Mouse (Mus musculus): Measurements from ENCODE around the gene Mpig6b.

Gene Mpig6b

DNA sequence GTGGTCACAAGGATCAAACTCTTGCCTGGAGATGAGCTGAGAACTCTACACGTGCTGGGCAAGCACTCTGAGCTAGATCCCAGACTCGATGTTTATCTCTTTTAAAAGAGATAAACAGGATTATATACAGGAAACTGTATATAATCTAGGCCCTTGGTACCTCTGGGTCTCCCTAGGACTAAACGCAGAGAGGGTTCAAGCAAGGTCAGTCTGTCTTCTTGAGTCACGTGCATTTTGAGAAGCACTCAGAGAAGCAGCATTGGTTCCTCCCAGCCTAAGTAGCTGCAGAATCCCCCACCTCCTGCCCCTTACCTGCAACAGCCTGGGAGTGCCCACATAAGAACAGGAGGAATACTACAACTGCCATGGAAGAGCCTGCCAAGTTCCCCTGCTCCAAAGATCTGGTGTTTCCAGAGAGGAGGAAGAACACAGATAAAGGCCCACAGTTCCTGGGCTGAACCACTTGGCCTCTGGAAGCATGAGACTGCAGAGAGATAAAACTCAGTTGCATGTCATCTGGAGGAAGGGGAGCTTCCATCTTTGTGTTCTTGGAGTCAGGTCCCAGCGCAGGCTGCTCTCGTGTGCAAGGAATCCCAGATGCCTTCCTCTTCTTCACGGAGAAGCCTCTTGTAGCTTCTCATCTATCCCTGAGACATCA, 19.4 kb upstream of the Mpig6b start, which contains the start of gene Ly6g6f:
Gene Ly6g6f (minus strand): TSS at position 403 of the 658 bp plus-strand sequence.
- no peak for DNase-seq (ENCODE audit: low spot score)

DNA sequence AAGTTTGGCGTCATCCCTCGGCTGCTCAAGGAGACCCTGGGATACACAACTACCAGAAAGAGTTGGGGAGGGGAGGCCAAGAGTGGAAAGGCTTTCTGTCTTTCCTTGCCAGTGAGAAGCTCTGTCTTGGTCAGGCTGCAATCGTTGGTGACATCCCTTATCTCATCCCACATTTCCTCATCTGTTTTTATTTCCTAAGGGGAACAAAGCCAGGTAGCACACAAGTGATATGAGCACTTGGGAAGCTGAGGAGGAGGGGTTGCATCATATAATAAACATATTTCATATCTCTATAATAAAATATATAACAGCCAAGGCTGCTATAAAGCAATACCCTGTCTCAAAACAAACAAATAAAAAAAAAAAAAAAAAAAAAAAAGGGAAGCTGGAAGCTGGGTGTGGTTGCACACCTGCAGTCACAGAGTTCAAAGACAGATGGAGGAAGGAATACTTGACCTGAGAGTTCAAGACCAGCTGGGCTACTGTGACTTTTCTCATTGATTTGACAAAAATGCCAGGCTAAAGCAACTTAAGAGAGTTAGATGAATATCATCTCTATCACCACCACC, 18.0 kb upstream of the Mpig6b start:
- DNase-seq (ENCODE audit: low spot score): no peak

DNA sequence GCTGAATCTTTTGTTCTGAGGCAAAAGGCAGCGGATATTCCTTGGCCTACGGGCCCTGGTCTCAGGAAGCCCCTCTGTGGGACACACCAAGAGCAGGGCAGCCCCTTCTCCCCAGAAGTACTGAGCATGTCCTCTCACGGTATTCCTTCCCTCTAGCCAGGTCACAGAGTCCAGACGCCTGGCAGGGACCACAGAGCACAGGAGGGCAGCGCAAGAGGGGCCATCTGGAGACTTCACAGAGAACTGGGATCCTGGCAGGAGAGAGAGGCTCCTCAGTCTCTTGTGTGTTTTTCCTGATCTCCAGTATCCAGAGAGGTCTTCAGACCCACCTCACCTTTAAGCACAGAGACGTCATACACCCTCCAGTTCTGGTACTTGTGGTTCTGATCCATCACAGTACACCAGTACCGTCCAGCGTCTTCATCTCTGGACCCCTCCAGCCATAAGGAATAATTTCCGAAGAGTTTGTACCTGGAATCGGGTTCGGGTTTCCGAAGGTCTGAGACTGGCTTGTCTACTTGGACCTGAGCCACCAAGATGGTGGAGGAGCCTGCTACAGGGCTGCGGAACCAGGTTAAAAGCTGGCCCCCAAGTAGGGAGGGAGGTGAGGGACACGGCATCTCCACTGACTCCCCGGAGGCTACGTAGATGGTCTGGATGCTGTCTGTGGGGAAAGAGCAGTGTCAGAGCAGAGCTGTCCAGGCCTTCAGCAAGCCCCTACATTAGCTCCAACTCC, 17.0 kb upstream of the Mpig6b start:
- DNase-seq (ENCODE audit: low spot score): no peak

DNA sequence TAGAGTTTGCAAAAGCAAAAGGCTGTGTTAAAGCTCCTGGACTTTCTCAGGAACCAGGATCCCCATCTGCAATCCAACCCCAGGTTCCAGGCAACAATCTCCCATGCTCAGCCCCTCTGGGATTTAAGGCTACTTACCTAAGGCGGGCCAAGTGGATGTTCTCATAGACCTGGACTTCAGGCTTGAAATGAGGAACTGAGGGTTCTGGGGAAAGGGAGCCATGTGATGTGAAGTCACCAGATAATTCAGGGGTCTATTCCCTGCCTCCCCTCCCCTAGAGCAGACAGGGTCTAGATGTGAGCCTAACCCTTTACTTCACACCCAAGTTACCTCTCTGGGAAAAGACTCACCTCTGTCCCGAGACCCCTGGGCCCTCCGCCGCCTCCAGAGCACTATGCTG, 14.7 kb upstream of the Mpig6b start:
- DNase-seq (ENCODE audit: low spot score): no peak

DNA sequence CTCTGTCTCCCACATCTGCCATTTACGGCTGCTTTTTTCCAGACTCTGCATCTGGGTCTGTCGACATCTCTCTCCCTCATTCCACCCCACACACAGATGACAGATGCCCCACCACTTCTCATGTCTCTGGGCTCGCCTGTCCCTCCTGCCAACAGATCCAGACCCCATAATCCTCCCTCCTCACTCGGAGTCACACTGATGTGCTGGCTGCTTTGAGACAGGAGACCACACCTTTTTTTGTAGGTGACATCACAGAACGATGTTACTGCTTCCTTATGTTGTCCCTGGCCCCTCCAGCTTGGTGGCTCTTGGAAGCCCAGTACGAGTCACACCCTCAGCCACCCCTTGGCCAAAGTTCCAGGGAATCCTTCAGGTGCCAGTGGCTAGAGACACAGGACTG, 14.3 kb upstream of the Mpig6b start:
- DNase-seq (ENCODE audit: low spot score): no peak

DNA sequence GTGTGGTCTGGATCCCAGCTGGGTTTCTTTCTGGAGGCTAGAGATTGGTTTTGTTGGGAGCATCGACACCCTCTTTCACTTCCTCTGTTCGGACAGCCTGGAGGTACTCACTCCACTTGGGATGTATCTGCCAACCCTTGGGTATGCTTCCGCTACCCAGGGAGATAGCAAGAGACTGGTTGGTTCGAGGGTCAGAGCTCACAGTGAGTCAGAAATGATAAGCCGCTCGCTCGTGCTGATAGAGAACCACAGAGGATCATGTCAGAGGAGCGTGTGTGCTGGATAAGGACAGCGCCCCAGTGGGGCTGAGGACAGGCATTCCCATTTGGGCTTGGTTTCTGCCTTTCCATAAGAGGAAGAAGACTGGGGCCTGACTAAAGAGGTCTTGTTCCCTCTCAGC, 13.8 kb upstream of the Mpig6b start:
- no peak for DNase-seq (ENCODE audit: low spot score)

DNA sequence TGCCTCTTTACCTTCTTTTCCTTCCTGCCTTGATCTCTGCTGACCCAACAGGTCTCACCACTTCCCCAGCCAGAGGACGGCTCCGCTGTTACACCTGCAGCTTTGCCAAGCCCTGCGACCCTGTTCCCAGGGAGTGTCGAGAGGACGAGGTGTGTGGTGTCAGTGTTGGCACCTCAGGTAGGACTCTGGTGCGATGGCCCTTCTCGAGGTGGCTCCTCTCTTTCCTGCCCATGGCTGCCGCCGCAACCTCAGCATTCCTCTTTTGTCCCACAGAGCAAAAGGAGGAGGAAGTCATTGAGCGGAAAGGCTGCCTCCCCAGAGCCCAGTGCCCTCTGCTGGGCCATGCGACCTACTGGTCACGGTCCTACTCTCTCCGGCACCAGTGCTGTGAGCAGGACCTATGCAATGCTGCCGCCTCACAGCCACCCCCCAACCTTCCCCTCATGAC, 11.8 kb upstream of the Mpig6b start, which contains the start of gene Ly6g6d:
Gene Ly6g6d (minus strand): TSS at position 280 of the 448 bp plus-strand sequence.
- DNase-seq (ENCODE audit: low spot score): no peak

DNA sequence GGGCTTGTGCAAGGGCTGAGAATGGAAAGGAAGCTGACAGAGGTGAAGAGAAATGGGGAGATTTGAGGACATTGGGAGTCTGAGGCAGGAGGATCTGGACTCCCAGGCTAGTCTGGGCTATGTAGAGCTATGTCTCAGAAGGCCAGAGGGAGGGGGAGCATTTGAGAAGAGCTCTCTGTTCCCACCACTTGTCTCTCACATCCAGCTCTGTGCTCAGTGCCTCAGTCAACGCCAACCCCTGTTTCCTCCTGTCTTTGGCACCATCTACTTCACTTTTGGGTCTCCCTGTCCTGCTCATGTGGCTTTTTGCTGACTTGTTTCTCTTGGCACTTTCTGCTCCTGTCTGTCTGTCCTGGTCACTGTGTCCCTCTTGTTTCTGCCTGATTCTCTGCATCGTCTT, 11.3 kb upstream of the Mpig6b start:
- DNase-seq (ENCODE audit: low spot score): no peak

DNA sequence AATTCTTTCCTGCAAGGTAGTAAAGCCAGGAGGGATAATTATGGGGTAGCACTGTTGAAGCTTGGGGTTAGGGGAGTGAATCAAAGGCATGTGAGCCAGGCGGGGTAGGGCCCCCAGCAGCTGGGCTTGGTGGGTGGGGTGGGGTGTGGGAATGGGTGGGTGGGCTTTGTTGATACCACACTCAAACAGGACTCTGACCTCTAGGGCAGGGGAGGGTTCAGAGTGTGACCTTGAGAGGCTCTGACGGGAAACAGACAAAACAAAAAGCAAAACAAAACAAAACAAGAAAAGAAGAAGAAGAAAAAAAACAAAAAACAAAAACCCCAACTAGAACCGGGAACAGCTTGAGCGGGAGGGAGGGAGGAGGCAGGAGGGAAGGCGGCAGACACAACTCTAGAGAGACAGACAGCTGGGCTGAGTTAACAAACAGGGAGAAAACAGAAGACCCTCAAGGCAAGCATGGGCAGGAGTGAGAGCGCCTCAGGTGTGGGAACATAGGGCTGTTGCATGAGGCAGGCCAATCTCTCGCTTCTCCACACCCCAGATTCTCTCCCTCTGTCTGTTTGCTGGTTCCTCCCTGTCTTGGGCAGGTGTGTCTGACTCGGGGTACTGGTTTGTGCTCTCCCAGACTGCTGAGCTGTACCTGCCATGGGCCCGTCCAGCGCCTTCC, 10.7 kb upstream of the Mpig6b start, which contains the start of gene Ly6g6e:
Gene Ly6g6e (plus strand): TSS at position 396 of the 670 bp plus-strand sequence.
- DNase-seq (ENCODE audit: low spot score): no peak

DNA sequence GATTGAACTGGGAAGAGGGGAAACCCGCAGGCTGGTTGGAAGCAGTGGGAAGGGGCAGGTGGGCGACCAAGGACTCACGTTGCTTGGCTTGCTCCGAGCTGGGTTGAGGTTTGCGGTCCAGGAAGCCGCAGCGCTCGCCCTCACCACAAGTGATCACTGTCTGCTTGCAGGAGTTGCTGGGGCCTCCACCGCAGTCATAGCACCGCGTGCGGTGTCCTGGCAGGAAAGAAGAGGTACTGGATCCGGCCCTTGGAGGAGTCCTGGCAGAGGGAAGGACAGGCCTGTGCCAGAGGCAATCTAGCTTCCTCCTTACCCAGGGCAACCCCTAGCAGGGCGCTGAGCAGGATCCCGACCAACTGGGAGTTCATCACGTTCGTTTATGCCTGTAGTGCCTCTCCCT, 8.1 kb upstream of the Mpig6b start:
- no peak for DNase-seq (ENCODE audit: low spot score)

DNA sequence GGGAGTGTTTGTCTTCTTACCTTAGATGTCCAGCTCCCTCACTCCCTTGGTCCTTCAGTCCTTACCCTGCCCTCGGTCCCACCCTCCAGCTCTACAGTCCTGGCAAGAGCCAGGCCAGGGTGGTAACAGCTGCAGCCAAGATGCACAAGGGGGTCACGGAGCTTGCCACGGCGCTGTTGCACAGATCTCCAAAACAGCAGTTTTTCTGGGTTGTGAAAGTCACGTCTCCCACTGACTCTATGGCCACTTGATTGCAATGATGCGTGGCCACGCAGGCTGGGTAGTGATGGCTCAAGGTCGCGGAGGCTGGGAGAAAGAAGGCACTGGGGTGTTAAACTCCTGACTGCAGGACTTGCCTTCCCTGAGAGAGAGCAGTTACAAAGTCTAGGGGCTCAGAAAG, 5.5 kb upstream of the Mpig6b start:
- DNase-seq (ENCODE audit: low spot score): no peak

DNA sequence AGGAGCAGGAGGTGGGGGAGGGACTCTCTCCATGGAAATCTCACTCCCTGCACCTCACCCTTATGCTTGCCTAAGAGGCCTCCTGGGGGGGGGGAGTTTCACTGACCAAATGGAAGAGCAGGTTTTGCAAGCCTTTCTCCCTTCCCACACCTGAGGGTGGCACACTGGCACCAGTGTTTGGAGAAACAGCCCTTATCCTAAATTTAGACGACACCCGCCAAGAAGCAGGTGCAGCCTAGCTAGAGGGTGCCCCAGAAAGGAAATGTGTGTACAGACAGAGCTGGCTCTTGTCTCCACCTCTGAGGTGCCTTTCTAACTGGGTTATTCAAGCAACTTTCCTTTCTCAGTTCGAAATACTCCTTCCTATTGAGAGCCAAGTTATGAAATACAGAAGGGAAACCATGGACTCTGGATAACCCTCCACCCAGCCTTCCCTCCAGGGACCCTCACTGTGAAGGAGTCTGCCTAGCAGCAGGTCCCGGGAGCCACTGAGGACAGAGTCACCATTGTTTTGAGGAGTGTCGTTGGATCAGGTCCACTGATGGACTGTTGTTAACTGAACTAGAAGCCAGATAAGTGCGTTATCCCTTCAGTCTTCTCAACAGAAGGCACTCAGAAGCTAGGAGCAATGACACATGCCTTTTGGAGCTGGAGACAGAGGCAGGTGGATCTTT, 4.7 kb upstream of the Mpig6b start:
- no peak for DNase-seq (ENCODE audit: low spot score)

DNA sequence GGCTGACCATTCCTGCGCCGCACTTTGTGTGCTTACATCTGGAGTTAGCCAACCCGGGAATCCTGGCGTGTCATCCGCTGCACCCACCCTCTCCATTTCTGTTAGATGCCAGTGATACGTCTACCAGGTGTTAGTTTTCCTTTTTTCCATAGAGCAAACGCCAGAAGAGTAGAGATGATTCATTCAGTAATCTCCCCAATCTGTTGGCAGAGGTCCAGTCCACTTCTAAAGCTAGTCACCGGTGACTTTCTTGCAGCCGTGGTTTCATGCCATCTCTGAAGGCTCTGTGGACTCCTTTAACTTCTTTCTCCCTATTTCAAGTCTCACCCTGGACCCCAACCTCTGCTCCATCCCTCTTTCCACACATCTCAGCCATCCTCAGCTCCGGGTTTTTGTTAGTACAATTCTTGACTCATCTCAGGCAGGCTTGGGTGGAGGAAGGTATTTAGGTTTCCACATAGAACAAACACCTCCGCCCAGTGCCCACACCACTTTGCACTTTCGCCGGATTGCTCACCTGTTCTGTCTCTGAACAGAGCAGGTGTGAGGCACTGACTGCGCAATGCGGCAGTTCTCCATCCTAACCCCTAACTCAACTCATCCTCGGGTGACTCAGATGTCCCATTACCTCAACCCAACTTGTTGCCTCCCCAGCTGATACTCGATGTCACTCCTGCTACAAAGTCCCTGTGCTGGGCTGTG, 2.4 kb upstream of the Mpig6b start:
- no peak for DNase-seq (ENCODE audit: low spot score)

DNA sequence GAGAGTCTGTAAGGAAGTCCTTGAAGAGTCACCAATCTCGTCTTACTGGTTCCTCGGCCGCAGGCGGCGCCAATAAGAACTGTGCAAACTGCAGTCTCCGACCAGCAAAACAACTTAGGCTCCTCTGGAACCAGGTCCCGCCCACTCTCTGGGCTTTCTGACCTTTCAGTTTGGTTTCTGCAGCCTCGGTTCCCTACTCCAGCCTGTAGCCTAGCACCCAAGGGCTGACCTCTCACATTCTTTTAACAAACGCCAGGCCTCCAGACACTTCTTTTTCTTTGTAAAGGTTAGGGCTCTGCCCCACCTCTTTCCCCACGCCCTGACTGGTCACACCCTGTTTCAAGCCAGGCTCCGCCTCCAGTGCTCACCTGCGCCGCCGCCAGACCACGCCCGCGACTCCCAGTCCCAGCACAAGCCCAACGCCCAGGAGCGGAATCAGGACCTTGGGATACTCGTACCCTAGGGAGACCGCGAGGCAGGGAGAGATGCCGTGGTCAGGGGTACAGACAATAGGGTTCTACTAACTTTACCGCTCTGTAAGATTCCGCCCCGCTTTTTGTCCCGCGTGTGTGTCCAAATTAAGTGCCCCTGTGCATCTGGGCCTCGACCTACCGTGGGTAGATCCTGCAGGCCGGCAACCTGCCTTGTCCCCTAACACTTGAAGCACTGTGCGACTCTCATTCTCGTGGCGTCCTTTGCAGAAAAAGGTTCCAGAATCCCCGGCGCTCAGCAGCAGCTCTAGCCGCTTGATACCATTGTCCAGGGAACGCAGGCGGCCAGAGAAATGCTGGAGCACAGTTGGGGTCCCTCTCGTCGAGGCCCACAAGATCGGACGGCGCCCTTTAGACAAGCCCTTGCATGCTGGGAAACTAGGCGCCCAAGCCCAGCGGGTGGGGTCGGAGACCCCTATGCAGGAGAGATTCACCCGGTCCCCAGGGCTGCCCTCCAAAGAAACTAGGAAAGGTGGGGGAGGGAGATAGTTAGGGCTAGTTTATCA, 735 bp downstream of the Mpig6b start, which contains the start of gene Ly6g6c:
Gene Ly6g6c (plus strand): TSS at position 438 of the 997 bp plus-strand sequence.
- DNase-seq (ENCODE audit: low spot score): no peak

DNA sequence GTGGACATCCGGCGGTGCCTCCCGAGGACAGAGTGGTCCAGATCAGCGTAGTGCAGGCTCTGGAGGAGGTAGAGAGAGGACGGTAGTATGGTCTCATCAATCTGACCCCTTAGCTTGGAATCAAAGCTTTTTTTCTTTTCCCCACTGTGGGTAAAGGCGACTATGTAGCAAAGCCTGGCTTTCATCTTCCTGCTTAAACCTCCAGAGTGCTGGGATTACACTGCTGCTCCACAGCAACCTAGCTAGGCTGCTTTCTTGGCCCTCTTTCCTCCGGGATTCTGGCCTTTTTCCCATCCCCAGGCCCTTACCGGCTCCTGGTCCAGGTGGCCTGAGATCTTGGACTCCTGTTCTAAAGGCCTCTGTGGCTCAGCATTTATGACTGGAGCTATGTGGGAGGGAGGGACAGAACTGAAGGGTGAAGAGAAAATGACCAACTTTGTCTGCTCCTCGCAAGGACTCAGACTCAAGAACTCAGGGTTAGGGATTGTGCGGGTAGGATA, 1.6 kb downstream of the Mpig6b start:
- DNase-seq (ENCODE audit: low spot score): no peak

DNA sequence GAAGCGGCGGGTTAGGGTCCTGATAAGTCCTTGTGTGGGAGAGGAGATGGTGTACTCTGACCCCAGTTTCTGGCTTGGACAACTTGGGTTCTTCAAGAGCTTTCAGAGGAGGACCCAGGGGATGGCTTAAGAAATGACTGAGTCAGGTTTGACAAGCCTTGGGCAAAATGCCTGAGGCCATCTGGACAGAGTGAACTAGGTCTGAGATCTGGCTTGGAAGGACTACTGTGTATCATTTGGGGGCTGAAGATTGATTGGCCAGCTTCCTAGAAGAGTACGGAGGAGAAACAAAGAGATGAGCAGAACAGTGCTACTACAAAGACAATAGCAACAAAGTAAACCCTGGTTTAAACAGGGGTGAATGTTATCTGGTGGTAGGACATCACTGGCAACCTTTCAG, 2.5 kb downstream of the Mpig6b start:
- no peak for DNase-seq (ENCODE audit: low spot score)

DNA sequence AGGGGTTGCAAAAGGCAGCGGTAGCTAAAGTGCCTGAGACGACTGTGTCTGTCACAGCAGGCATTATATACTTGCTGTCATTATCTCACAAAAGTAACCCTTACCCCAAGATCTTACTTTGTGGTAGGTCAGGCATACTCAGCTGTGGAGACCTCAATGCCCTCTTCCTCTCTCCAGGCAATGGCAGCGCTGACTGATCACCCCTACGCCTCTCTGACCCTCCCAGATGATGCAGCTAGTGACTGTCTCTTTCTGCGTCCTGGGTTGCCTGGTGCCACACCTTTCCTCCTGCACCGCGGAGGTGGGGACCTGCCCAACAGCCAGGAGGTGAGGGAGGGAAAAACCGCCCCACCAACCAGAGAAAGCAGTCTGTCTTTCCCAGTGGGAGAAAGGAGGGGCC, 4.7 kb downstream of the Mpig6b start:
- no peak for DNase-seq (ENCODE audit: low spot score)

DNA sequence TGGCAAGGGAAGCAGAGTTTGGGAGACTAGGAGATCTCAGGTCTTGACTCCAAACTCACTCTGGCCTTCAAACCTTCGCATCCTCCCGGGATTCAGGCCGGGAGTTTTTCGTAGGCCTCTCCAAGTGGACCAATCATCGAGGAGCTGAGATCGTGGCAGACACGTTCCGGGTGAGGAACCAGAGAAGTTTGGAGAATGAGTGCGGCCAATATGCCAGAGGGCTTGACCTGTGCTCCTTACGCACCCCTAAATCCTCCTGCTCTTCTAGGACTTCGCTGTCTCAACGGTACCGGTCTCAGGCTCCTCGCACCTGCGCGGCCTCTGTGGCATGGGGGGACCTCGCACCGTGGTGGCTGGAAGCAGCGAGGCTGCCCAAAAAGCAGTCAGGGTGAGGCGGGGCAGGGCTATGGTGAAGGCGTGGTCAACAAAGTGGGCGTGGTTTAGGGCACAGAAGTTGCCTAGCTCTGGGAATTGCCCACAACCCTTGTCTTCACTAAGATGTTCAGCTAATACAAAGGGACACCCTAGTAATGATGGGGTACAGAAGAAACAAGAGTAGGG, 5.2 kb downstream of the Mpig6b start:
- DNase-seq (ENCODE audit: low spot score): no peak

DNA sequence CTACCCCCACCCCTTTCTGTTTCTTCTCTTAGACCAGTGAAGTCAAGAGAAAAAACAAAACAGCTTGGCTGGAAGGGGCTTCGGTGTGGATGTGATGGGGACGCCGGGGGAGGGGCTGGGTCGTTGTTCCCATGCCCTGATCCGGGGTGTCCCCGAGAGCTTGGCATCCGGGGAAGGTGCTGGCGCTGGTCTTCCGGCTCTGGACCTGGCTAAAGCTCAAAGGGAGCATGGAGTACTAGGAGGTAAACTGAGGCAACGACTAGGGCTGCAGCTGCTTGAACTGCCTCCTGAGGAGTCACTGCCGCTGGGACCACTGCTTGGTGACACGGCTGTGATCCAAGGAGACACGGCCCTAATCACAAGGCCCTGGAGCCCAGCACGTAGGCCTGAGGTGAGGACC, 5.9 kb downstream of the Mpig6b start:
- DNase-seq (ENCODE audit: low spot score): no peak

All from ovary, postnatal 14 days (tissue).